Mouse (Mus musculus) embryonic fibroblast, embryonic 13.5 days (primary cell): ENCODE measurements at regions not wholly inside any gene's neighbourhood (a gene's known extent, or its start where the extent isn't known, plus 50 kb on each side); places are given as distances from the start of the nearest gene placed in this dataset.

Experiments used
- CTCF ChIP-seq: IDR thresholded peaks from 2 replicates; pipeline ENCODE4 v1.5.1; 2011; ENCODE audit warnings: mild to moderate bottlenecking, control low read depth, low read length, moderate library complexity, borderline replicate concordance; ENCODE audit not compliant: insufficient read depth
- POLR2A ChIP-seq: IDR thresholded peaks from 2 replicates; pipeline ENCODE4 v1.6.1; 2011; ENCODE audit warnings: low read depth, mild to moderate bottlenecking, control low read depth, low read length, moderate library complexity

- TF ChIP-seq CTCF = no peak
- no peak for TF ChIP-seq POLR2A
Observed at GRCm38 (mm10) chr17:14522011-14522410, 172.0 kb downstream of the Thbs2 start.
